Mouse (Mus musculus): ENCODE data around the gene Gm10972.
"Not testable (repeated sequence)": the region's sequence is repeated elsewhere in the genome, so short reads cannot be mapped to it uniquely, and the experiment has no call there.

The Gm10972 gene

DNA sequence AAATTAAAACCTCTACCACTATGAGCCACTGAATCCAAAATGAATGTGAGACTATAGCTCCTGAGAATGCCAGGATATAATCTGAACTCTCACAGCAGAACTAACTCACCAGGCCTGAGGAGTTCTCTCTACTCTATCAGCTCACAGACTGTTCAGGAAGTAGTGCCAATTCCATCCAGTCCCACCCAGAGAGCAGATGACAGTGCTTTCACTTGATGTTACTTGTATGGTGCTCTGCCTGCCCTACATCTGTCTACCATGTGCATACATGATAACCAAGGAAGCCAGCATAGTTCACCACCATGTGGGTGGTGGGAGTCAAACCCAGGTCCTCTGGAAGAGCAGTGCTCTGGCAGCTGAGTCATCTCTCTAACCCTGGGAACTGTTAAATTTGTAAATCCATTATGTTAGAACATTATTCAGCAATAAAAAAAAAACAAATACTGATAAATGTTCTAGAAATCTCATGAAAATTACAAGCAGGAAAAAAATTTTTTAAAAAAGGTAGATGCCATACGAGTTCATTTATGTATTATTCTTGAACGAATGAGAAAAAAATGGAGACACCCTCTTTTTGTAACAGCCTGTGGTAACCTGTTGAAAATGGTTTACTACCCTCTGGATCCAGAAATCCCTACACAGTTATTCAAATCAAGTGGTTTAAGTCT lies at the start of gene Gm10972:
TSS of gene Gm10972 (plus strand) at position 618 of the 668 bp plus-strand sequence.
- not testable (repeated sequence) for DNase-seq (ENCODE audit: low read depth, low spot score)

DNA sequence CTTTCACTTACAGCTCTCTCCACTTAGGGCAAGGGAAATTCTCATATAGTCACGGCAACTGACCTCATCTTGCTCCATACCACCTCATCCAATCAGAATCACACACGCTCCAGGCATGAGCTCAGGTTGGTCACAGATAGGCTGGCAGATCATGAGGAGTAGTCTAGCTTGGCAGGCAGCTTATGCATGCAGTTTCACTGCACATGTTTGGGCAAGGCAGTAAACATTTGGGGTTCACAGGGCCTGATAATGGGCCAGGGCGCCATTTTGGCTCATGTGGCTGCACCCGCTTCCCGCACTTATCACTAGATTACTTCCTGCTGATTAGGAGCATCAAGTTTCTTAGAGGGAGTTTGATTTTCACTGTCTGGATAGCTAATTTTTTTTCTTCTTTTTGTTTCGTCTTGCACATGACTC lies 47.0 kb upstream of the Gm10972 start:
- DNase-seq (ENCODE audit: low read depth, low spot score) = no peak

DNA sequence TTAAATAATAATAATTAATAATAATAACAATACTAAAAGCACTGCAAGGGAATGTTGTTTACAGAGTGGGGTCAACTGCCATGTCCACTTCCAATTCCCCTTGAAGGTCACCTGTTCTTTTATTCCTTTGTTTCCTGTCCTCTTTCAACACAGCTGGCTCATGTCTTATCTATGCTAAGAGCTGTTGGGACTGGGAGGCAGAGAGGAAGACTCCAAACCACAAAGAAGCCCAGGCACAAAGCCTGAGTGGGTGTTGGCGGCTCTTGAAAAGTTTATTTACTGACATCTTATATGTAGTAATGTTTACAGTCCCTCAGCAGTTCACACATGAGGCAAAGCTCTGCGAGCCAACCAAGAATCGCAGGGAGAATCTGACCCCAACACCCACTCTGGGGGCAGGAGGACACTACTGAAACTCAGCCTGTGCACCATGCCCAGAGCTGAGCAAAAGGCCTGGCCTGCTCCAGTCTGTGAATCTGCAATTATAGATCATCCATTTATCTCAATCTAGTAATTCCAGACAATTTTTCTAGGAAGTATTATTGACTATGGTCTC lies 45.6 kb upstream of the Gm10972 start:
- no peak for DNase-seq (ENCODE audit: low read depth, low spot score)

DNA sequence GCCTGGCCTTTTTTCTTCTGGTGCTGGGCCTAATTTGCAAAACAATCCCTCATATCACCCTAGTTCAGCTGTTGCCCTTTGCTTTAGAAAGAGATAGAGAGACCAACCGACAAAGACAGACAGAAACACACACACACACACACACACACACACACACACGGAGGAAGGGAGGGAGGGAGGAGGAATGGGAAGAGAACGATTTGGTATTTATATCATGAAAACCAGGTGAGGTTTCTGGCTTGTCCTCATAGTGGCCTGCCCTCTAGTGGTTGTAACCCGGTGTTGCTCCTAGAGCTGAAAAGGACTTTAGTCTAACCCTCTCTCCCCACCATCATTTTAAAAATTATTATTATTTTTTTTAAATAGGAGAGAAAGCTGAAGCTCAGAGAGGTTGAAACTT lies 41.0 kb upstream of the Gm10972 start:
- no peak for DNase-seq (ENCODE audit: low read depth, low spot score)

DNA sequence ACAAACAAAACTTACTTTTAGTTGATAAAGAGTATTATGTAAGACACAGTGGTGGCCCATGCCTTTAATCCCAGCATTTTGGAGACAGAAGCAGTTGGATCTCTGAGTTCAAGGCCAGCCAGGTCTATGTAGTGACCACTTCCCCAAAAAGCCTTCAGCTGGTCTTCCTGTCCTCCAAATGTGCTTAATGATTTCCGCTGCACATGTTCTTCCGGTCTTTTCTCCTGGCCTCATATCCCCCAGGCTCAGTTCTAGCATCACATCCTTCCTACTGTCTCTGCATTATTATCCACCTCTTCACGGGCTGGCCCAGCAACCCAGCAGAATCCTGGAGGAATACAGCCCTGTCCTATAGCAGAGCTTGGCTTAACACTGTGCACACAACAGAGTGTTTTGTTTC lies 33.3 kb upstream of the Gm10972 start:
- DNase-seq (ENCODE audit: low read depth, low spot score) = no peak

DNA sequence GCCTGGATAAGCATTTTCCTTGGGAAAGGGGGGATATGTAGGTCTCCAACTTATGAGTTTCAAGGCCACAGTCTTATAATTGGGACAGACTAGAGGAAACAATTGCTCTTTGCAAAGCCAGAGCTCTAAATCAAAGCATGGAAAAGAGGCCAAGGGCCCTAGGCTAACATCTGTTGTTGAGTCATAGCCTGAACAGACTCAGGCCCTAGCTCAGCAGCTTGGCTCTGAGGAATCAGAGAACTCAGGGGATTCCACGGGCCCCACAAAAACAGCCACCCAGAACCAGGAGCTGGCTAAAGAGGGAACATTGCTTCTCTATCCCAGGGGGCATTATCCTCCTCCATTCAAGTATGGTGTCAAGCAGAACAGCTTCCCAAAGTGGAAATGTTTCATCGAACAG lies 32.3 kb upstream of the Gm10972 start:
- no peak for DNase-seq (ENCODE audit: low read depth, low spot score)

DNA sequence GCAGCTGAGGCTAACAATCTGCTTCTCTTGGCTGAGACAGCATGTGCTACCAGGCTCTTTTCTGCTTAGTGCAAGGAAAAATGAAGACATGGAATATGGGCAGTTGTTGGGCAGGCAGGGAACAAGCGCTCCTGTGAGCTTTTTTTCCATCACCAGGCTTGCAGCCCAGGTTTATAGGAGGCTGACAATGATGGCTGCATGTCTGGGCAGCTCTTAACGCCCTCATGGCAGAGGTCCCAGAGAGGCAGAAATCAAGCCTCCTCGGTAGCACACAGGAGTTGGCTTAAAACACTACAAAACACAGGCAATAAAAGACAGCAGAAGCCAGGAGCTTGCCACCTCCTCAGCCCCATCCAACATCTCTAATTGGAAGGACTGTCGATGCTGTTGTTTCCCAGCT lies 31.6 kb upstream of the Gm10972 start:
- DNase-seq (ENCODE audit: low read depth, low spot score) = no peak

DNA sequence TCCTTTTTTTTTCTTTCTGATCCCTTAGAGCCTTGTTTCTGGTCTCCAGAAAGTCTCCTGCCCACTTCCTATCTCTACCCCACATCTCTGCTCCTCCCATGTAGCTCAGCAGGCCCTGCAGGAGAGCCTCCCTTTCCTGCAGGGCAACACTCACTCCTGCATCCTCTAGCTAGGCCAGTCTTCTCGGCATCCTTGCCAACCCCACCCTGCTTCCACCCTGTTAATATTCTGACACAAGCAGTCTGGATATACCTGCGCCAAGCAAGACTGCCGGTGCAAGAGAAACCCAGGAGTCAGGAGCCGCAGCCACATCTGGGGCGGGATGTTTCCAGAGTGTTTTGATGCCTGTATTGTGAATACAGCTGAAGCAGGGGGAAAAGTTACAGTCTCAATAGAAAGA lies 31.1 kb upstream of the Gm10972 start:
- no peak for DNase-seq (ENCODE audit: low read depth, low spot score)

DNA sequence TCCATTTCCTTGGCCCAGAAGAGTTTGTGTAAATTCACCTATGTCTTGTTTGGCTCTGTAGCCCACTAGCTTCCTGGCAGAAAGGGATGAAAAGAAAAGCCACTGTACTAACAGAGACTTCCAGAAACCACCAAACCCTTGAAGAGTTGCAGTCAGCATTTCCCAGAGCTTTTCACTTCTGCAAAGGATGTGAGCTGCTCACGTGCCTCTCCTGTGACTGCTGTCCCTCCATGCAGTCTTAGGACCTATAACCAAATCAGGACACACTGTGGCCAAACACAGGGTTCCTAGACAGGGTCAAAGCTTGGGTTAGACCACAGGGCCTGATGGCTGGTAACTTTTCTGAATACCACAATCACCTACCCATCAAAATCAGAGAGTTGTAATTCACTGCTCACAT lies 30.6 kb upstream of the Gm10972 start:
- no peak for DNase-seq (ENCODE audit: low read depth, low spot score)

DNA sequence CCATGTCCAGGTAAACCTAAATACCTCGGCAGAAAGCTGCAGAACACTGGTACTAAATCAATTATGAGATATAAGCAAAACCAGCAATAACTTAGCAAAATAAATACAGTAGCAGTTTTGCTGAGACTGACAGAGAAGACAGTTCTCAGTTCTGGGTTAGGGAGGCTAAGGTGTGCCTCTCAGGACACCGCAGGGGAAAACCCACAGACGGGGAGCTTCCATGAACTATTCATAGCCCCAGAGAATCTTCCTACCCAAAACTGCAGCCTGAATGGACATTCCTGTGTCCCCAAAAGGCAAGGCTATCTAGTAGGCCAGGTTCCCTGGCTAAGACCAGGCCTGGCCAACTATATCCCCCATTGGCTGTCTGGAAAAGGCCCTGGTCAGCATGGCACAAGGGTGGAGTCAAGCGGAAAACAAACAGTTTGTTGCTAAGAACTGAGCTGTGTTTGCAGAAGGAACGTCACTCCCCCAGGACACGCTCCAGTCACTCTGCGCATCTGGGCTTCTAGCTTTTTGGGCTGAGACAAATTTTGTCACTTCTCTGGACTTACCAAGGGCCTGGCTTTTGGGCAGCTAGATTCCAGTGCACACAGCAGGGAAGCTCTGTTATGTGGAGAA lies 29.5 kb upstream of the Gm10972 start:
- no peak for DNase-seq (ENCODE audit: low read depth, low spot score)

DNA sequence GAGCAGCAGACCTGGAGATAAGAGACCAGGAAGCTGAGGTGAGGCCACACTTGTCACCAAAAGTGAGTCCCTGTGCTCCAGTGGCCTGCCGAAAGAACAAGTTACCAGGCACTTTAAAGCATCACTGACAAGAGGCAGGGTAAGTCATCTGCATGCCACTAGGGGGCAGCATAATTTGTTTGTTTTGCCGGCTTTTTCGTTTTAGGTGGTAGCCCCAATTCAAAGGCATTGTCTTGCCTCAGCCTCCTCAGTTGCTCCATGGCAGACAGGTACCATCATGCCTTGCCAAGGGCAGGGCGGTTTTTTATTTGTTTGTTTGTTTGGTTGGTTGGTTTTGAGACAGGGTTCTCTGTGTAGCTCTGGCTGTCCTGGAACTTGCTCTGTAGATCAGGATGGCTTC lies 26.2 kb upstream of the Gm10972 start:
- DNase-seq (ENCODE audit: low read depth, low spot score) = peak; percentile 28

DNA sequence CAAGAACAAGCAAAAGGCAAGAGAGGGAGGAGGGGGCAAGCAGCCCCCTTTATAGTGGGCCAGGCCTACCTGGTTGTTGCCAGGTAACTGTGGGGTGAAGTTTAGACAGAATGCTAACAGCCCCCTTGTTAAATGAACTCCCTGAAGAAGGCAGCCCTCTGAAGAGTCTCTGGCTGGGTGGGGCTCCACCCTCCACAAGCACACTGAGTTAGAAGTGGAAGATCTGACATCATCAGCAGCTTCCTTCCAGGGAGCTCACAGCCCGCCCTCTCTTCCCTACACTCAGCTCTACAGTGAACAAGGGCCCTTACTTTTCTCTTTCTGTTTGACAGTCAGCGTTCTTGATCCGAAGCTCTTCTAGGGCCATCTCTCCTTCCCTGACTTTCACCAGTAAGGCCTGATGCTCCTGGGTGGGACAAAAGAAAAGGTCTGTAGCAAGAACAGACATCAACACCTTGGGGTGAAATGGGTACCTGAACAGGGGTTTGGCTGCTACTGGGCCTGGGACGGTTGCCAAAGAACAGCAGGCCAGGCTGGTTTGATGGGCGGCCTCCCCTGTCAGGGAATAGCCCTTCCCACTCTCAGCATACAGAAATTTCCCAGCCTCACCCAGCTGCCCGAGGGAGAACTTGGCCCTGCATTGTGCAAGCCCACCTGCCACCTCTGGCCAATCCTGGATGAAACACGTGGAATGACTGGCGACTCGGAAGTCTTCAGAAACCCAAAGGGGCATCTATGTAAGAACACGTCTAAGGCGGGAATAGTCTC lies 21.0 kb upstream of the Gm10972 start:
- no peak for DNase-seq (ENCODE audit: low read depth, low spot score)

DNA sequence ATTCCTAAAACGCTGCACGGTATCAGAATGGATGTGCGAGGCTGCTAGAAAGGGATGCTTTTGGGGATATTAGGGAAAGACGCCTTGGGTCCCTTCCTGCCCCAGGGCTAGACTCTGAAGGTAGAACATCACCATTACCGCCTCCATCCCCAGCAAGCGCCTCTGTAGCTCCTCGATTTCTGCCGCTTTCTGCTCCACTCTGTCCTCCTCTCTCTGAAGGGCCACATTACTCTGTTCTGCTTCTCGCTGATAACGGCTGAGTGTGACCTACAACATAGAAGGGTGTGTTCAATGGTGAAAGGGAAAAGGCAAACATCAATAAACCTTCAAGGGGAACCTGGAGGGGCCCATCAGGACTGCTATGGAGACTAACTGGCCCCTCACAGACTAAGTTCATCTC lies 20.4 kb upstream of the Gm10972 start:
- no peak for DNase-seq (ENCODE audit: low read depth, low spot score)

DNA sequence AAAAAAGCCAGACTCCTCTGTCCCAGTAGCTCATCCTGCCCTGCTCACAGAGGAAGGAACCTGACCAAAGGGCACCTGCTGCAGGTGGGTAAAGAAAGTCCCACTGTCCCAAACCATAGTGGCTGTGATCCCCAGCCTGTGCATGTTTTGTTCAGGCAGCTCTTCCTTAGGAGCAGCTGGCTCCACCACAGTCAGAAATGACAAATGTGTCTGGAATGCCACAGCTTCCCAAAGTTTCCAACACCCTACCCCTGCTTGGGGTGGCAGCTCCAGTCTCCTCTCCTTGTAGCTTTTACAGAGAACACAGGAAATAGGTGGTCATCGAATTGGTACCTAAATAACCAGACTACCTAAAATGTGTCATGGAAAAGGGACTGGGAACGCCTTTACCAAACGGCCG lies 18.6 kb upstream of the Gm10972 start:
- DNase-seq (ENCODE audit: low read depth, low spot score) = no peak

DNA sequence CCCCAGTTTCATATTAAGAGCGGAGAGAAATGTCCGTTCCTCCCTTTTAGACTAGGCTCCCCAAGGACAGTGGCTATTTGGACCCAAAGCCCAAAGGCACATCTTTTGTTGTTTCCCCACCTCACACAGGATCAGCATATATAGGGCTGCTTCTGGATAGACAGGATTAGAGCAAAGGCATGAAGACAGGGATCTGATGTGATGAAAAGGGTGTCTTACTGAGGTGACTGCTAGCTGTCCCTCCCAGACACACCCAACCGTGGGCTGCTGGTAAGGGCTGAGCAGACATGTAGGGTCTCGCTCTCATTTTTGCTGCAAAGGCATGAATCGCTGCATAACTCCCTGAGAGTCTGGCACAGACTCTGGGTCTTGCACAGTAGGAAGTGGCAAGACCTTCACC lies 14.2 kb upstream of the Gm10972 start:
- DNase-seq (ENCODE audit: low read depth, low spot score) = no peak

DNA sequence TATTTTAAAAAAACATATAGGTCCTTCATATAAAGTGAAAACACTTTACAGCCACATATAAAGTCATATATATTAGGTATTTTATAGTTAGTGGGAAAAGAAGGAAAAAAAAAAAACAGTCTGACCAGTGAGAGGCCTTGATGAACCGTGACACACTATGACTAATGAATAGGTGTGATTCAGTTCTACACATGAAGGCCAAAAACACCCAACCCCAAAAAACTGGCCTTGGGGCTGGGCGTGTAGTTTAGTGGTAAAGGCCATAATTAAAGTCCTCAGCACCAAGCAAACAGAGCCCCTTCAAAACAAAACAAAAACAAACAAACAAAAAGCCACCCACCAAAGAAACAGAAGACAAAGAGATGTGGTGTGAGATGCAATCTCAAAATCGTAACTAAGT lies 13.0 kb upstream of the Gm10972 start:
- DNase-seq (ENCODE audit: low read depth, low spot score) = no peak

DNA sequence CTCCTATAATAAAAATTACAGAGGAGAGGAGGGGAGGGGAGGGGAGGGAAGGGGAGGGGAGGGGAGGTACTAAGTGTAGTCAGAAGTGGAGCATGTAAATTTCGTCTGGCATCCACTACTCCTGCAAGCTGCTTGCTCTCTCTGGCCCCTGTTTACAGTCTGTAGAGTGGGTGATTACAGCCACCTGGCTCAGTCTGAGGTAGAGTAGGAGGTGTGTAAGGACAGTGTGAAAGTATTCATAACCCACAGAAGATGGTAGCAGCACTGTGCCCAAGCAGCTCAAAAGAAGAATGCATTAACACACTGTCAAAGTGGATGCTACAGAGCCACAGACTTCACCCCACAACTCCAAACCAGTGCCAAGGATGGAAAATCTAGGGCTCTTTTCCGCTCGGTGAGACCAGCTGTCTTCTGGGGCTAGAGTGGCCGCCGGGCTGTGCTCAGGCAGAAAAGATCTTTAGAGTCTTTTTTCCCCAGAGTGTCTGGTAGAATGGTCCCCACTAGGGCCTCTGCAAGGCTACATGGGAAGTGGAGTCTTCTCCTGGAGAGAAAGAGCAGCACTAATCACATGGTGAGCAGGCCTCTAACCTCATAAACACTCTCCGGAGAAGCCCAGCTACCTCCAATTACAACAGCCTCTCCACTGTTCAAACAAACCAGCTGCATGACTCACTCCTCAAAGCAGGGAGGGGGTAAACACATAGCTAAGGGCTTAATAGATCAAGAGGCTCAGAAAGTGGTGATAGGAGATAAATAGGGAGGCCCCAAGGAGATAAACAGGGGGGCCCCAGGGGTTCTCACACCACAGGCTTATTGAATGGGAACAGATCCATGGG lies 6.1 kb downstream of the Gm10972 start:
- DNase-seq (ENCODE audit: low read depth, low spot score) = no peak

DNA sequence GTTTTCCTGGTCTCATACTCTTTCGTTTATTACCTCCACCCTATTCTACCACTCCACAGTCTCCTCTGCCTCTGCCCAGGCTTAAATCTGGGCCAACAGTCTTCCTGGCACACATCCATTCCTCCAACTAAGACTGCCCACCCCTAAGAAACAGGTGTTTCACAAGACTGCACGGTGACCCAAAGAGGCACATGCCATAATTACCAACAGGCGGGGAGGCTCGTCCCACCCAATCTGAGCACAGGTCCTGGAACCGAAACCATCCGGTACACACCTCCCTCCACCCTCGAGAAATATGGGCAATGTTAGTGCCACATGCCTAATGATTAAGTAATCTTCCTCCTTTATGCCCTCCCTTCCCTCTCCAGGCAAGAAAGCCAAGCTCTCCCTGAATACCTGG lies 7.5 kb downstream of the Gm10972 start:
- DNase-seq (ENCODE audit: low read depth, low spot score) = no peak

DNA sequence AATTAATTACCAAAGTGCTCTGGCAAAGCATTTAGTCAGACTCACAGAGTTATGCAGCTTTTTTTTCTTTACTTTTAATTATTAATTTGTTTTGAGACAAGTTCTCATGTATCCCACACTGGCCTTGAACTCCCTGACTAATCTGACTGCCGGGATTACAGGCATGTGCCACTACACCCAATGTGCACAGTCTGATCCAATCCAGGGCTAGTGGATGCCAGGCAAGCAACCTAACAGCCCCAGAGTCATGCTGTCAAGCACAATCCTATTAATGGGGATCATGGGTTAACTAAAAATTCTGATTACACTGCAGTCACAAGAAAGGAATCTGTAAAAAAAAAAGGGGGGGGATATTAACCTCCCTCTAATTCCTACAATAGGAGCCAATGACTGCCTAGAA lies 11.1 kb downstream of the Gm10972 start:
- not testable (repeated sequence) for DNase-seq (ENCODE audit: low read depth, low spot score)

DNA sequence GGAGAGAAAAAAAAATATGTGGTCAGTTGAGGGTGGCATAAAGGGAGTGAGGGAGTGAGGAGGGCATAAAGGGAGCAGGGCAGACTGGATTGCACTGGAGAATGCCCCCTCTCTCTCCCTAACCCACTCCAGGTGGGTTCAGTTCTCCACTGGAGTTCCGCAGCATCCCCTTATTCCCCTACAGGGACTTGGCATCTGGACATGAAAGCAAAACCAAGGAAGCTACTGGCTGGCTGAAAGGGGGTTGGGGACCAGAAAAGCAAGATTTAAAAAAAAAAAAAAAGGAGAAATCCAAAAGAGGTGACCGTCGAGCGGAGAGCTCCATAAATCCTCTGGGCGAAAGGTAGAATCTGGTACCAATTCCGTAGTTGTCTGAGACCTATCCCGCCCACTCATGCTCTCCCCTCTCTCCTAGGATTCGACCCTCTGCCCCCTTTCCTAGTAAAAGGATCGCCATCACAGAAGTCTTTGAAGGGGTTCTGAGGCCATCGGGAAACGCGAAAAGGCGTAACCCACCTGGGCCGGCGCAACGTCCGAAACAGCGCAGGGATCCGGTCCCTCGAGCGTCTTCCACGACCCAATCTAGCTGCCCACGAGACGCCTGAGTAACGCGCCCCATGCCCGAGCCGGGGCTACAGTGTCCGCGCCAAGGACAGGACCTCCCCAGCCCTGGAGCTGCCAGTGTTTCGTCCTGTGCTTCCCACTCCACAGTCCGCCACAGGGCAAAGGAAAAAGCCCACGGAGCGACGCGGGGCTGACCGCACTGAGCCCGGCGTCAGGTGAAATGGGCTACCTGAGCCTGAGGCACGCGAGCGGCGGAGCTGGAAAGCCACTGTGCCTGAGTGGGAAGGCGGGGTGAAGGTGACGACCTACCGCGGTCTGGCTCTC lies 15.2 kb downstream of the Gm10972 start:
- DNase-seq (ENCODE audit: low read depth, low spot score) = not testable (repeated sequence)

DNA sequence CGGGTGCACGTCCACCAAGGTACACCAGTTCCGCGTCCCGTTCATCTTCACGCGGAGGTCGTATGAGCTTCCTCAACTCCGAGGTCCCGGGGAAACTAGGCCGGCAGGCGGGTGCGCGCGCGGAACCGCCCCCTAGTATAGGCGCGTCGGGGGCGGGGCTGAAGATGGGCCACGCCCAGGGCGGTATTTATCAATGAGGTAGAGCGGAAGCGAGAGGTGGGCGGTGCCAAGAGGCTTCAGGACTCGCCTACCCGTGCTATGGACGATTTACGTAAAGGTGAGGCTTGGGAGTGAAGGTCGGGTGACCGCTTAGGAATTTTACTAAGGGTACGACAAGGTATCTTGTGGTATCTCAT lies 15.8 kb downstream of the Gm10972 start, which contains the start of gene Tuft1:
TSS of gene Tuft1 (minus strand) at position 133 of the 356 bp plus-strand sequence.
- DNase-seq (ENCODE audit: low read depth, low spot score) = not testable (repeated sequence)
